Mouse (Mus musculus) kidney, adult 2 months (tissue): ENCODE data around the gene Trarg1.

Experiments
- CTCF ChIP-seq: fragments of 200-500 bp; conservative IDR thresholded peaks from 2 replicates; pipeline ENCODE4 v1.5.1; 2011; ENCODE audit warnings: low read depth, mild to moderate bottlenecking, control low read depth, low read length, moderate library complexity, mixed read lengths; ENCODE audit not compliant: insufficient read depth, insufficient read length
- POLR2A ChIP-seq: fragments of 200-500 bp; IDR thresholded peaks from one replicate; pipeline ENCODE4 v1.6.1; 2011; ENCODE audit warnings: low read depth, low read length, control low read depth

- no peak for TF ChIP-seq POLR2A
- TF ChIP-seq CTCF, result no peak
These were observed 4.9 kb upstream of the Trarg1 start for GRCm38 (mm10) chr11:76674704-76675103.
